Mouse (Mus musculus): ENCODE measurements around the gene Ypel2.

Ypel2 gene

GRCm38 (mm10) chr11:86904706-86905105 is 88.8 kb downstream of the Ypel2 start:
- DNase-seq (ENCODE audit: low read depth, low spot score) = no peak

- no peak for DNase-seq (ENCODE audit: low read depth, low spot score)
Measured at GRCm38 (mm10) chr11:86898367-86898766, 95.1 kb downstream of the Ypel2 start.

- no peak for DNase-seq (ENCODE audit: low read depth, low spot score)
Measured at GRCm38 (mm10) chr11:86895567-86895966, 97.9 kb downstream of the Ypel2 start.

GRCm38 (mm10) chr11:86895156-86895555 is 98.4 kb downstream of the Ypel2 start:
- no peak for DNase-seq (ENCODE audit: low read depth, low spot score)

GRCm38 (mm10) chr11:86894171-86894577 is 99.3 kb downstream of the Ypel2 start:
- DNase-seq (ENCODE audit: low read depth, low spot score) = peak; percentile 74

- no peak for DNase-seq (ENCODE audit: low read depth, low spot score)
Measured at GRCm38 (mm10) chr11:86892996-86893670, 100.4 kb downstream of the Ypel2 start.
